Mouse (Mus musculus): ENCODE measurements around the gene Svbp.

- TF ChIP-seq CTCF (IDR thresholded peaks at IDR 0.05; ENCODE audit: insufficient read depth, low read length) (no peak), POLR2A (IDR thresholded peaks at IDR 0.05; ENCODE audit: borderline replicate concordance, extremely low read depth, low read depth, low read length) (no peak)
Measured at GRCm38 (mm10) chr4:119238661-119239060, 43.6 kb downstream of the Svbp start.
